ENCODE assay signal across 8 mouse cellular contexts in the genomic region with DNA sequence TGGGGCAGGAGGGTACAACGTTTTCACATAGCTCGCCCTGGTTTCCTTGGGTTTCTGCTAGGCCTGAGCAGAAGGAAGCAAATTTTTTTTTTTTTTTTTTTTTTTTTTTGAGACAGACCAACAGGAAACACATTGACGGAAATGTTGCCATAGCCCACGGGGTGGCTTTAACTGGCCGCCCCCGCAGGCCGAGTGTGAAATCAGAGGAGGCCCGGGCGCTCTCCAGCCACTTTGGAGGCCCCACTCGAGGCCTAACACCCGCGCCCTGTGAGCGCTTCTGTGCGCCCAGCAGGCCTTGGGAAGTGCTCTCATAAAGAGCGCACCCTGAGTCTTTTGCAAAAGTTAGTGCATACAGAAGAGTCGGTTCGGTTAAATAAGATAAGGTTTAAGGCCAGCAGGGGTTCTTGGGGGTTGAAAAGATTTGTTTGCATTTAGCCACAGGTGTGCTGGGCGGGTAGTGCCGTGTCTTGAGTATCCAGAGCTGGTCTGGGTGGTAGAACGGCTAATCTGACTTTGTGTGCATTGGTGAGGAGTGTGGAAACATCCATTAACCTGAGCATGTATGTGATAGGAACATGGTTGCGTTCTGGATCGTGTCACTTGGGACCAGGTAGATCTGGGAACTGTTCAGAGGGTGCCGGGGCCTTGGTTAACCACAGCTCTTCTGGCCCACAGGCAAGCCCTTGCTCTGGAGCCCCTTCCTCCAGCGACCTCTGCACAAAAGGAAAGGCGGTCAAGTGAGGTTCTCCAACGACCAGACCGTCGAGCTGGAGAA. TPM values are rescaled to one million over a fixed set of nuclear protein-coding genes. Genes with fewer than 3 reads are reported as not detected.
A peak's percentile ranks its signal among the peaks of the same experiment; 100 is the strongest.
DNase-seq lines count a peak whose midpoint lies in the region; ATAC-seq lines count a peak whose summit lies in the region.

No protein-coding gene starts in this region.

- peak overlapping the region; percentile 83 for H3K4me2 ChIP-seq in heart, embryonic 15.5 days
- H3K4me2 ChIP-seq in limb, embryonic 13.5 days (replicated peaks), result peak overlapping the region; percentile 70

- 28% methylated on average over 28 of the region's 28 CpGs for WGBS in heart, embryonic 15.5 days
- 7% methylated on average over 28 of the region's 28 CpGs for WGBS in limb, embryonic 13.5 days

- H3K4me1 ChIP-seq in heart, embryonic 15.5 days (replicated peaks), result peaks cover 22% of the 10 kb centered on the region
- peaks cover 20% of the 10 kb centered on the region for H3K4me1 ChIP-seq in limb, embryonic 13.5 days

- H3K27ac ChIP-seq in heart, embryonic 15.5 days, result peak overlapping the region; percentile 3; the same call in 1 of the 2 replicates
- H3K27ac ChIP-seq in limb, embryonic 13.5 days, result no peak overlapping the region

- no peaks in the 10 kb centered on the region for H3K36me3 ChIP-seq in heart, embryonic 15.5 days
- no peaks in the 10 kb centered on the region for H3K36me3 ChIP-seq in limb, embryonic 13.5 days

- H3K4me3 ChIP-seq in heart, embryonic 15.5 days, result peak overlapping the region; percentile 71
- peak overlapping the region; percentile 10; the same call in 1 of the 2 replicates for H3K4me3 ChIP-seq in limb, embryonic 13.5 days

- H3K9ac ChIP-seq in heart, embryonic 15.5 days, result no peak overlapping the region
- H3K9ac ChIP-seq in limb, embryonic 13.5 days, result no peak overlapping the region

- DNase-seq in kidney, adult 18-20 months, result peak; percentile 26
- no peak for DNase-seq in kidney, adult 11 months
- DNase-seq in adrenal gland, postnatal 10 days, result peak; percentile 43
- peak; percentile 56 for DNase-seq in neural tube, embryonic 10.5 days (ENCODE audit: extremely low spot score, low spot score)
- no peak for DNase-seq in urinary bladder, postnatal 36 days (ENCODE audit: low spot score in 2 of 2)
- DNase-seq in thymus, postnatal 10 days (ENCODE audit: low spot score in 2 of 2), result no peak

- H3K9me3 ChIP-seq in heart, embryonic 15.5 days (replicated peaks), result no peaks in the 10 kb centered on the region
- no peaks in the 10 kb centered on the region for H3K9me3 ChIP-seq in limb, embryonic 13.5 days

- peaks cover 81% of the 10 kb centered on the region for H3K27me3 ChIP-seq in heart, embryonic 15.5 days
- H3K27me3 ChIP-seq in limb, embryonic 13.5 days, result peaks cover 91% of the 10 kb centered on the region

- ATAC-seq in heart, embryonic 15.5 days (replicated peaks; ENCODE audit: insufficient number of reproducible peaks, insufficient read depth, low FRiP score, low read depth), result no peak
- no peak for ATAC-seq in limb, embryonic 13.5 days (ENCODE audit: low FRiP score, low read depth)

RNA-seq across cellular contexts. Expression of a gene that starts 2.1 kb away (rescaled TPM):
- total RNA-seq in adrenal gland, postnatal 10 days (2021), result 10 to 100 TPM; 19.8 to 26.7 TPM
- 13.0 and 13.8 TPM in 2 replicates for polyA plus RNA-seq in heart, embryonic 15.5 days (2015; fragmentation: Nextera tagmentation; extraction: Ambion mirVana)
- 12.4 and 13.0 TPM in 2 replicates for polyA plus RNA-seq in limb, embryonic 13.5 days (2015; fragmentation: Nextera tagmentation; extraction: Ambion mirVana)

Comparison
In these comparisons a context has a peak if more than half of its experiments do, and no peak if none do; other contexts are left out.
1. DNase-seq: peak in kidney, adult 18-20 months (single experiment), adrenal gland, postnatal 10 days (single experiment) and neural tube, embryonic 10.5 days (single experiment); none in kidney, adult 11 months (single experiment), urinary bladder, postnatal 36 days (0 of 2) and thymus, postnatal 10 days (0 of 2).